Mouse (Mus musculus): ENCODE data around the gene Thsd4. TPM values are rescaled to one million over a fixed set of nuclear protein-coding genes. Genes with fewer than 3 reads are reported as not detected.

Thsd4 gene
- total RNA-seq, 2 experiments from 2014 or later: 6.2 to 6.4 TPM

DNA sequence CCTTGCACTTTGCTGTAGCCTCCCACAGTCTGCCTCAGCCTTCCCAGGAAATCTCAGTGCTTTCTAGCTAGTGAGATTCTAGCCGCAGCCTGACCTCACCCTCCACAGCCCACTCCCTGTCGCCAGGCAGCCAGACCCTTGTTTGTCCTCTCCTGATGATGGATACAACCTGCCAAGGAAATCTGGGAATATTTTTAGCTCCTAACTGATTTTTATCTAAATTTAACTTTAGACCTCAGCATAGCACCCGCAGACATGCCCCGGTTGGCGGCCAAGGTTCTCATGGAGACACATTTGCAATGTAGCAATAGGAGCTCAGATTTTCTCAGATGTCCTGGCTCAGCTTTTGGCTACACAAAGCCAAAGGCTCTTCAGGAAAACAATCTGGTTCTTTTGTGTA lies 205.3 kb downstream of the Thsd4 start:
- DNase-seq (ENCODE audit: low spot score): no peak
- intact Hi-C loops (cut with DNase I): no loop called here

DNA sequence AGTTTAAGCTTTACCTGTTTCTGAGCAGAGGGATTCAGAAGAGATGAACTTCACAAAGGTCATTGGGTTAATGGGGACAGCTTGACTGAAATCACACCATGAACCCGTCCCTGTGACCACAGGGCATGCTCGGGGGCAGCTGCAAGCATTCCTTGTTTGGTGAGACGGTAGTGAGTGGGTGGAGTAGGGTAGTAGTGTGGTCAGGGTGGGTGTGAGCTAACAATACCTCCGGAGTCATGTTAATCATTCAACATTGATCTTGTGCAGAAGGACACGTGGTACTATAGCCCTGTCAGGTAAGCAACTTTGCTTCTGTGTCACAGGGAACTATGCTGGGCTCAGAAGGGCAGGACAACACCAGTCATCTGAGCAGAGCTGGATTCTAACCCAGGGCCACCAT lies 206.3 kb downstream of the Thsd4 start:
- intact Hi-C loops (cut with DNase I): no loop called here
- DNase-seq (ENCODE audit: low spot score): no peak

DNA sequence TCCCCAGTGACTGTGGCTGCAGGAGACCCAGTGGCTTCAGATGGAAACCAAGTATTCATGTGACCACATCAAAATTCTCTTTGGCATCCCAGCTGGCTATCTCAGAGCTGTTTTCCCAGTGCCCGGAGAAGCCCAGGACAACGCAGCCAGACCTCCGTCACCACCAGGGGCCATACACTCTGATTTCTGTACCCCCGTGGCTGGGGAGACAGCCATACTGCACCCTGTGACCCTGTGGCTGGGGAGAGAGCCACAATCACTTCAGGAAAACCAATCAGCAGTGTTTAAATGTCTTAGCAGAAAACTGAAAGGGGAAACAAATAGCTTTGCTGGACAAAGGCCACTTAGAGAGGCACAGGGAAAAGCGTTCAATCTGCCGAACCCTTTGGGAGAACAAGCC lies 208.2 kb downstream of the Thsd4 start:
- intact Hi-C loops (cut with DNase I): no loop called here
- DNase-seq (ENCODE audit: low spot score): no peak

- DNase-seq (ENCODE audit: low spot score): no peak
Measured at GRCm38 (mm10) chr9:60312670-60313069, 209.2 kb downstream of the Thsd4 start.

DNA sequence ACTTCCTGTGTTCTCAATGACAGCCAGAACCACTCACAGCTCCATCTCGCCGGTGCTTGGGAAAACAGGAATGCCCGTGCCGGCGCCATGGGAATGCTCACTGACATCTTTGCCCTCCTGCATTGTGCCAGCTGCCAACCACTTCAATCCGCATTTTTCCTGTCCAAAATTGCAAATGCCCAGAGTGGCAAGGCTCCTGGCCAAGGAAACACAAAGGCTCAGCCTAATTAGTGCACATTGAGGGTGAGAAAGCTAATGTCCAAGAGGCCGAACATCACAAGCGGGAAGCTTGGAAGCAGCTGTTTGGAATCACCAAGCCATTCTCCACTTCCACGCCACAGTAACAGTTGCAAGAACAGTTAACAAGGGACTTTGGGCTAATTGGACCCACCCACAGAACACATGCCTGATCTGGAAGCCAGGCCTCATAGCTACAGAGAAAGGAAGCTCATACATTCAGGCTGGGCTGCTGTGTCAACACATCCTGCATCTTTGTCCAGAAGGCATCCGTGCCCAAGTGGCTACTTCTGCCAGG lies 210.2 kb downstream of the Thsd4 start:
- intact Hi-C loops (cut with DNase I): no loop called here
- DNase-seq (ENCODE audit: low spot score): no peak

More at GRCm38 (mm10) chr9:60312670-60313069, 209.2 kb downstream of the Thsd4 start:
- intact Hi-C loops (cut with DNase I): no loop called here

GRCm38 (mm10) chr9:60310741-60311317 lies 211.0 kb downstream of the Thsd4 start:
- no peak for DNase-seq (ENCODE audit: low spot score)
- intact Hi-C loops (cut with DNase I): no loop called here

DNA sequence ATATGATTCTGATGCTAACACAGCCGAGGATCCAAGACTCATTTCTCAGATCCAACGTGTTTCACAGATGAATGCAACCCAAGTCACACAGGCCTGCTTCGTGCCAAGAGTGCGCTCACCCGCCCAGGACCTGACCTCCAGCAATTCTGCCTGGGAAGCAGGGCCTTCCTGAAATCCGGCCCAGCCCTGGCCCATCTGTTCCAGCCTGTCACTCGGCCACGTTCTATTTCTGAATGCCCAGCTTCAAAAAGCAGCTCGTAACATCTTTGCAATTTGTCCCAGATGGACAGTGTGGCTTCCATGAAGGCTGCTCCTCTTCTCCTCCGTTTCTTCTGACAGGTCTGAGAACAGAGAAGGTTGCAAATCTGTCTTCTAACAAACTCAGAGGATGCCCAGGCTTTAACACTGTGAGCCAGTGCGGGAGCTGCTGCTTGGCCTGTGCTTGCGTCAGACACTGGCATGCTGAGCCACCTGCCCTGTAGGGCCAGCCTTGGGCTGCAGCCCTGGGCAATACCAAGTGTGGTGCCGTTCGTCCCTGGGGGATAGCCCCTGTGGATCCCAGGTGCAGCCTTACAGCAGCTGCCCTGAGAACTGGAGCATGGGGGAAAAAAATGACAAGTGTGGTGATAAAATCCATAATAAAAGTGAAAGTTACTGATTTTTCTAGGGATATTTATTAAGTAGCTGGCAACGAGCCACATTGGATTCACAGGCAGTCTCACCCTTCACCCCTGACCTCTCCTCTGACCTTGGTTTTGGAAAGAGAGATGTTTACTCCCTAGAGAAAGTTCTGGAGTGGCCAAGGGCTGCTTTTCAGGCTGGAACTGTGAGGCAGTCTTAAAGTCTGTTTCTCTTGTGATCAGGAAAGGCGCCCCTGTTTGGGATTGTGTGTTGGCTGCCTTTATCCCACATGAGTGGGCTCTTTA lies 211.8 kb downstream of the Thsd4 start:
- intact Hi-C loops (cut with DNase I): no loop called here

DNA sequence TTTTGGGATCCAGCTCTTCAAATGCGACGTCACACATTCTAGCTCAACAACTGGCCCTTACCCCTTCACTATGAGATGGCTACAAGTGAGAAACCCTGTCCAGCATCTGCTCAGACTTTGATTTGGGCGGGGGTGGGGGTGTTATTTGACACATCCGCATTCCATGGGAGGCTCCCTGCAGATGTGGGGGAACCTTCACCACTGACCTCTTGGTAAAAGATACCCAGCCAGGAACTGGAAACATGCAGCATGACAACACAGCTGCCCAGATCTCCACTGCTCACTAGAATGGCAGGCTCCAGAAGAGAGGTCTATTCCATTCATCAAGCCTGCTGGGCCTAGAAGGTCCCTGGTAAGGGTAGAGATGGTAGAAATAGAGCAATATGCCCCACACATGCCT lies 213.7 kb downstream of the Thsd4 start:
- intact Hi-C loops (cut with DNase I): no loop called here
- DNase-seq (ENCODE audit: low spot score): no peak

More for the DNA sequence above, 211.8 kb downstream of the Thsd4 start:
- peak; percentile 65 for DNase-seq (ENCODE audit: low spot score)

DNA sequence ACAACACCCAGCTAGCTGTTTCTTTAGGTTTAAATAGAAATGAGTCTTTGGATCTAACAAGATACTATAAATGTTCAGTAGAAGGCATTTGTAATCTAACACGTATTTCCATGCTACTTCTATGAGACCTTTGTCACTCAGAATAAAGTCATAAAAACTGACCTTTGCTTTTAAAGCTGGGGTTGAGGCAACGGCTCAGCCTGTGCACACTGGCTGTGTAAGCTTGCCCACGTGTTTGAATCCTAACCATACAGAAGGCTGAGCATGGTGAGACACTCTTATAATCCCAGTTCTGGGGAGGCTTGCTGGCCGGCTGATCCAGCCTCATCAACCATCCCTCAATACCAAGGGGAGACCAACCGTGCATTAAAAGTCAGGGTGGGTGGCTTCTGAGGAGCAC lies 214.4 kb downstream of the Thsd4 start:
- intact Hi-C loops (cut with DNase I): no loop called here
- DNase-seq (ENCODE audit: low spot score): no peak

DNA sequence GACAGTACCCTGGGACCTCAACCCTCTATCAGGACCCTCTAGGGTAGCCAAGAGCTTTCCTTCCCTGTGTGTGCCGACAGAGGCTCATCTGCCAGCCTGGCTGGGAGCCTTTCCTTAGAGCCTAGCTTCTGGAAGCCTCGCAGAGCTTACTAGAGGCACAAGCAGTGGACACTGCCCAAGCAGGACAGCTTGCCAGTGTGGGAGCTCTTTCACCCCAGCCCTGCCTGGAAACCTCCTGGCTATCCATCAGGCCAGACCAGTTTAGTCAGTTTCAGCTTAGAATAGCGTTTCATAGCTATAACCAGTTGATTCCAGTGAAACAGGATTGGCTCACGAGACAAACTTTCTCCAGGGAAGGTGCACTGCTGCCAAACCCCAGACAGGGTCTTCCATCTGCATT lies 215.6 kb downstream of the Thsd4 start:
- intact Hi-C loops (cut with DNase I): no loop called here
- DNase-seq (ENCODE audit: low spot score): no peak

DNA sequence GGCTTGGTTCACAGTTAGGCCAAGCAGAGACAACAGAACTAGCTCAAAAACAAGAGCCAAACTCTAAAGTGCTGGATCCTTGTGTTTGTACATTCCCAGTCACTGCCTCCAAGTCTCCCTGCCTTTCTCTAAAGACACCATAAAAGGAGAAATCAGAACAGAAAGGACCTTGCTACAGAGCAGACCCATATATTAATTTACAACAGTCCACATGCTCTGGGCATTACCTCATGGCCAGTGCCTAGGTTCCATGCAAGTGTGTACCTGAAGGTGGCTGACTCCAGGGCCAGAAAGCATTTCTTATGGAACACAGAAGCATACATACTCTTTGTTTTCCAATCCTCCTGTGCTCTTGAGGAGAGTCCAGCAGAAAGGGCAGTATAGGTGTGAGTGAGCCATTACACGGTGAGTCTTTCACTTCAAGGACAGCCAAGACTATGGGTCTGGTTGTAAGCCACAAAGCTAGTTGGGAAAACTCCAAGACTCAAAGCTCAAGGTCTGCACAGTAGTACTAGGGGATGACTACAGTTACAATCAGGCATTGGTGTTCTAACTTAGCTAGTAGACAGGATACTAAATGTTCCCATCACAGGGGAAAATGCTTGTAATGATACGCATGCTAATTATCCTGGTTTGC lies 216.5 kb downstream of the Thsd4 start:
- DNase-seq (ENCODE audit: low spot score): no peak
- intact Hi-C loops (cut with DNase I): no loop called here

DNA sequence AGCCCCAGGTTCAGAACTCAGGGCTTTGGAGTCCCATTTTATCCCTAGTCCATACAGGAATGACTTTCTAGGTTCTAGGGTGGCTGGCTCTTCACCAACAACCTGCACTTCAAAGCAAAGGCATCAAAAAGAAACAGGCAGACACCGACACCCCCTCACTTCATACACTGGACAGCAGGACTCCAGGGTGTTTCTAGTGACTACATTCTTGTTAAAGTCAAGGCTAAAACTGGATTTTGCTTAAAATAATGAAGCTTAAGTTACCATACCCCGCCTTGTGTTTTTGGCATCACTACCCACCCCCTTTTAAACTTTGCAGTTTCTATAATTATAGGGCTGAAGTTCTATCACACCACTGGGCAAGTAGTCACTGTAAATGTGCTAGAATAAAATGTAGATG lies 225.6 kb downstream of the Thsd4 start:
- DNase-seq (ENCODE audit: low spot score): no peak
- intact Hi-C loops (cut with DNase I): no loop called here

DNA sequence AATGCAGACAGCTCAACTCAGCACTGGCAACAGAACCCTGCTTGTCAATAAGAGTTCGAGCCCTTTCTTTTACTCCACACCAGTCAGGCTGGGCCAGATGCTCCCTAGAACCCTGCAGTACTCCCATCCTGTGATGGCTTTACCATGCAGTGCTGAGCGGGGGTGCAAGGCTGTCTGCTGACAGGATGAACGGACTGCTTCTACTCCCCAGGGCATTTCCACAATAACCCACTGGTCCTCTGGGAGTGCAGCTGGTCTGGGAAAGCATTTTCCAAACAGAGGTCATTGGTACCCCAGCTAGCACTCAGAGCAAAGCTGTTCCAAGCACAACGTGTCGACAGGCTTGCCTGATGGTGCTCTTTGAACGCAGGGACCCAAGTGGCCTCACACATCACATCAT lies 226.6 kb downstream of the Thsd4 start:
- intact Hi-C loops (cut with DNase I): no loop called here

DNA sequence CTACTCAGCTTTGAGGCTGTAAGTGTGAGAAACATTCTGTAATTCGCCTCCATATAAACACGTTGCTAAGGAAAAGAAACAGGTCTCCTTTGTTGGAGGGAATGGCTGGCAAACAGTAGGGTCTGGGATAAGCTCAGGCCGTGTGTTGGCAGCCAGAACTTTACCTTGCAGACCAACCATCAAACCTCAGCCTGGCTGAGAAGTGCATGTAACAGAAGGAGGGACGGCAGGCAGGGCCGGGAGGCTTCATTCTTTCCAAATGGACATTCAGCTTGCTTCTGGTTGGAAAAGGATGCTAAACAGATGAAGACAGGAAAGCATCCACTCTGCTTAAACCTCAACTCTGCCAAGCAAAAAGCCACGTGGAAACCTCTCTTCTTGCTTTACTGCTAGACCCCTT lies 228.7 kb downstream of the Thsd4 start:
- intact Hi-C loops (cut with DNase I): no loop called here
- DNase-seq (ENCODE audit: low spot score): no peak

More for the DNA sequence above, 226.6 kb downstream of the Thsd4 start:
- DNase-seq (ENCODE audit: low spot score): no peak

- intact Hi-C loops (cut with DNase I): no loop called here
Measured at GRCm38 (mm10) chr9:60290780-60291179, 231.1 kb downstream of the Thsd4 start.

GRCm38 (mm10) chr9:60288789-60289188 lies 233.1 kb downstream of the Thsd4 start:
- intact Hi-C loops (cut with DNase I): no loop called here
- DNase-seq (ENCODE audit: low spot score): no peak

More at GRCm38 (mm10) chr9:60290780-60291179, 231.1 kb downstream of the Thsd4 start:
- no peak for DNase-seq (ENCODE audit: low spot score)

GRCm38 (mm10) chr9:60286390-60286789 lies 235.5 kb downstream of the Thsd4 start:
- intact Hi-C loops (cut with DNase I): no loop called here
- DNase-seq (ENCODE audit: low spot score): no peak

DNA sequence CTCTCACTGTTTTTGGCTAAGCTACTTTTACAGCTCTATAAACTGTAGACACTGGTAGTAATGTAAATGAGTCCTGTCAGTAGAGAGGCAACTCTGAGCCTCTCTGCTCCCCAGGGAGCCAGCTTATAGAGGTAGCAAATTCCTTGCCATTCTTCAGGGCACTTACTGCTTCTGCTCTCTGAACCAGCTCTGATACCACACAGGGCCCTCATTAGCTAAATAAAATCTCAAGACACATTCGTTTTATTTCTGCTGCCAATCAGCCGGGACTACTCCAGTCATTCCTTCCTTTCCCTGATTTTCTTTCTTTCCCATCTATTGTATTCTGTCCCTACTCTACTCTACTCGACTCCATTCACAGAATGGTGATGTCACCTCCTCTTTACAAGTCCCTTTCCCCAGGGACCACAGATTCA lies 236.8 kb downstream of the Thsd4 start:
- intact Hi-C loops (cut with DNase I): no loop called here
- DNase-seq (ENCODE audit: low spot score): no peak

DNA sequence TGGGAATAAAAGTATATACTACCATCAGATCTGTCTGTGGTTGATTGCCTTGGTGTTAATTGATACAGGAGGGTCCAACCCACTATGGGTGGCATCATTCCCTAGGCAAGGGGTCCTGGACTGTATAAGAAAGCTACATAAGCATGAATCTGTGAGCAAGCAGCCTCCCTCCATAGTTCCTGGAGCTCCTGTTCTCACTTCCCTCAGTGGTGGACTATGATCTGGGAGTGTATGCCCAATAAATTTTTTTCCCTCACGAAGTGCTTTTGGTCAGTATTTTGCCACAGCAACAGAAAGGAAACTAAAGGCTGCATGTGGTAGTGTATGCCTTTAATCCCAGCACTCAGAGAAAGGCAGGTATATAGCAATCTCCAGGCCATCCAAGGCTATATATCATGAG lies 237.5 kb downstream of the Thsd4 start:
- no peak for DNase-seq (ENCODE audit: low spot score)
- intact Hi-C loops (cut with DNase I): loop anchor here (5.0 kb wide), 1 partner anchor 238 kb away; the partner anchor contains the start of gene Thsd4

DNA sequence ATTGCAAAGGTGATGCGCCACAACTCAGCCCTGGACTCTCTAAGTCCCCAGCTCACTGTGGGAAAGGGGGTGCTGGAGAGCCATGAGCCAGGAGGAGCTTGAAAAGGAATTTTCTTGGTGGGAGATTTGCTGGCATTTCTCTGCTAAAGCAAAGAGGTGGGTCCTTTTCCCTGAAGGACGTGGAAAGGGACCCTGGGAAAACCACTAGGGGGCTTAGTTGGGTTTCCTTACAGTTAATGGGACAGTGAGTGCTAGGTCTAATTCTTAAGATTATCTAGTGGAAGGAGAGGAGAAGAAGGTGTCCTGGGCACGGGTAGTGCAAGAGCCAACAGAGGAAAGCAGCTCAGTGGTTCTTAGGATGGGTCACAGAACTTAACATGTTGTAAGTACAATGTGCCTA lies 238.3 kb downstream of the Thsd4 start:
- DNase-seq (ENCODE audit: low spot score): no peak
- intact Hi-C loops (cut with DNase I): loop anchor here (5.0 kb wide), 1 partner anchor 239 kb away; the partner anchor contains the start of gene Thsd4

Data from heart, postnatal 25 days (tissue).